In the genomic region with DNA sequence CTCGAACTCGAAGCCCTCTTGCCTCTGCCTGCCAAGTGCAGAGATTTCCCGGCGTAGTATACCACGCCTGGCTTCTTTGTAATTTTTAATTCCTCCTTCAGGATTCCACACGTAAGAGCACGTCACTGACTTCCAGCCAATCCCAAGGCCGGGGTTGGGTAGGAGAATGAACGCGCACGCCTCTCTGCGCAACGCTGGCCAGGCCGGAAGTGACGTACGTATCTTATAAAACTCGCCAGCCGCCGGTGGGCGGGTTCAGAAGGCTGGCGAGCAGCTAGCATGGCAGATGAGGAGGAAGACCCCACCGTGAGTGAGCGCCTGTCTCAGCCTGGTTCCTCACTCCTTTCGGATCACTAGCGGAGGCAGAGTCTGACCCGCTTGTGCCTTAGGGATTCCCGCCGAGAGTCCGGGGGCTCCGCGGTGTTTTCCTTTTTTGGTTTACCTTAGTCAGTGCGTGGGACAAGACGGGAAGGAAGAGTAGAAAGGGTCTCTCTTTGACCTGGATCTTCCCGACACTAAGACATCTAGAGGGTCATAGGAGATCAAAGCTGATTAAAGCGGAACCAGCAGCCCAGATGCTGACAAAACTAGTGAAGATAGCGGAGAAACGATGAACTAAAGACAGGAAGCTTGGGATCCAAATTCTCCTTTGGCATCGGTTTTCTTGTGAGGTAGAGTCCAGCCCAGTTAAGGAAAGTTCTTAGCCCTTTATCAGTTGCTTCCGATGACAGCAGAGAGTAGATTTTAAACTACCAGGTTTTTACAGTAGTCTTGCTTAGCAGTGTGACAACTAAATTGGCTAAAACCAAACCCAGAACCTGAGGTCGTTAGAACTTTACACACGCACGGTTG, we compare ENCODE assay signal across 7 mouse cellular contexts. TPM values are rescaled to one million over a fixed set of nuclear protein-coding genes. Genes with fewer than 3 reads are reported as not detected.
A peak's percentile ranks its signal among the peaks of the same experiment; 100 is the strongest.
DNase-seq lines count a peak whose midpoint lies in the region; ATAC-seq lines count a peak whose summit lies in the region.

A gene (plus strand): TSS at position 256 of the 852 bp plus-strand sequence.

- peak within 1 kb of the TSS; percentile 79 for H3K9ac ChIP-seq in intestine, embryonic 16.5 days (ENCODE audit: low read depth, low read length)
- H3K9ac ChIP-seq in midbrain, embryonic 11.5 days (ENCODE audit: low read length) = peak within 1 kb of the TSS; percentile 77

- H3K4me1 ChIP-seq in intestine, embryonic 16.5 days (ENCODE audit: control insufficient read depth, insufficient read depth, low read length) = peaks cover 7% of the 10 kb centered on the region; the same call in 1 of the 2 replicates
- peaks cover 25% of the 10 kb centered on the region; the same call in 1 of the 2 replicates for H3K4me1 ChIP-seq in midbrain, embryonic 11.5 days (ENCODE audit: control insufficient read depth, insufficient read depth, low read length)

- no peaks in the 10 kb centered on the region for H3K9me3 ChIP-seq in intestine, embryonic 16.5 days (ENCODE audit: control insufficient read depth, low read length)
- no peaks in the 10 kb centered on the region for H3K9me3 ChIP-seq in midbrain, embryonic 11.5 days (ENCODE audit: control insufficient read depth, low read length)

- peak within 1 kb of the TSS; percentile 74 for H3K4me2 ChIP-seq in intestine, embryonic 16.5 days (ENCODE audit: low read depth, low read length)
- H3K4me2 ChIP-seq in midbrain, embryonic 11.5 days = peak within 1 kb of the TSS; percentile 62

- peak within 1 kb of the TSS; percentile 29; the same call in 1 of the 2 replicates for H3K27ac ChIP-seq in intestine, embryonic 16.5 days (ENCODE audit: low read length)
- H3K27ac ChIP-seq in midbrain, embryonic 11.5 days (ENCODE audit: low read depth, low read length) = peak within 1 kb of the TSS; percentile 46

- DNase-seq in adrenal gland, adult 2 months = peak; percentile 97
- peak; percentile 94 for DNase-seq in embryo, embryonic 11.5 days (ENCODE audit: low read depth, low spot score)
- DNase-seq in gastrocnemius, postnatal 36 days = peak; percentile 94 to 97
- DNase-seq in left cerebral cortex, postnatal 36 days (ENCODE audit: low spot score in 2 of 2) = peak; percentile 96 to 97
- peak; percentile 100 for DNase-seq in midbrain, embryonic 11.5 days (ENCODE audit: low spot score, missing footprints)
- peak; percentile 98 for DNase-seq in skeletal muscle tissue, adult 2 months (ENCODE audit: low read depth, low spot score)

- intact Hi-C loops in gastrocnemius, postnatal 36 days (cut with DNase I) = no loop called here
- intact Hi-C loops in left cerebral cortex, postnatal 36 days (cut with DNase I) = no loop called here

- H3K4me3 ChIP-seq in intestine, embryonic 16.5 days (ENCODE audit: low read length) = peak within 1 kb of the TSS; percentile 72
- peak within 1 kb of the TSS; percentile 58 for H3K4me3 ChIP-seq in midbrain, embryonic 11.5 days (ENCODE audit: low read depth, low read length)

- no peaks in the 10 kb centered on the region for H3K27me3 ChIP-seq in intestine, embryonic 16.5 days (replicated peaks; ENCODE audit: control insufficient read depth, insufficient read depth, low read length)
- H3K27me3 ChIP-seq in midbrain, embryonic 11.5 days (ENCODE audit: control insufficient read depth, insufficient read depth, low read length) = no peaks in the 10 kb centered on the region

- ATAC-seq in intestine, embryonic 16.5 days = peak; percentile 98
- peak; percentile 94 for ATAC-seq in midbrain, embryonic 11.5 days (ENCODE audit: low FRiP score)

- no peaks in the 10 kb centered on the region for H3K36me3 ChIP-seq in intestine, embryonic 16.5 days (ENCODE audit: control insufficient read depth, insufficient read depth, low read length)
- no peaks in the 10 kb centered on the region for H3K36me3 ChIP-seq in midbrain, embryonic 11.5 days (ENCODE audit: control insufficient read depth, insufficient read depth, low read length)

- WGBS in intestine, embryonic 16.5 days = under 1% methylated on average over 42 of the region's 42 CpGs
- WGBS in midbrain, embryonic 11.5 days = 4% methylated on average over 42 of the region's 42 CpGs

RNA-seq across cellular contexts. Expression of the gene that starts here (rescaled TPM):
- total RNA-seq in adrenal gland, adult 2 months (2021) = 10 to 100 TPM; 28.7 to 30.3 TPM
- 0.78 and 0.98 TPM in 2 replicates for polyA plus RNA-seq in adrenal gland, adult 2 months (2012; rRNA removed)
- total RNA-seq in gastrocnemius, postnatal 36 days (2021) = 10 to 100 TPM; 18.0 to 21.4 TPM
- polyA plus RNA-seq in intestine, embryonic 16.5 days (2015; fragmentation: Nextera tagmentation; extraction: Ambion mirVana) = 34.2 and 36.2 TPM in 2 replicates
- total RNA-seq in left cerebral cortex, postnatal 36 days (2021) = 10 to 100 TPM; 24.3 to 27.1 TPM
- 89.4 and 90.8 TPM in 2 replicates for polyA plus RNA-seq in midbrain, embryonic 11.5 days (2014; fragmentation: Nextera tagmentation; extraction: Ambion mirVana)

Comparison
In these comparisons a context has a peak if more than half of its experiments do, and no peak if none do; other contexts are left out.
1. Peak in every context shown above with its lines: DNase-seq, ATAC-seq, H3K4me3 ChIP-seq and H3K27ac ChIP-seq.
2. RNA of the gene that starts here (polyA plus RNA-seq): 89.4 to 90.8 TPM in midbrain, embryonic 11.5 days and 34.2 to 36.2 TPM in intestine, embryonic 16.5 days; 0.78 to 0.98 TPM in adrenal gland, adult 2 months; every median in the first group is over 10 times any median in the second.